Mouse (Mus musculus) kidney, postnatal 4 days (tissue): ENCODE data around the gene Defb21.

Source experiments
- DNase-seq, 2 experiments: peaks; one replicate each; pipeline ENCODE4 v3.0.0; 2021; ENCODE audit warnings: mixed read lengths in 2 of 2

Gene Defb21

DNA sequence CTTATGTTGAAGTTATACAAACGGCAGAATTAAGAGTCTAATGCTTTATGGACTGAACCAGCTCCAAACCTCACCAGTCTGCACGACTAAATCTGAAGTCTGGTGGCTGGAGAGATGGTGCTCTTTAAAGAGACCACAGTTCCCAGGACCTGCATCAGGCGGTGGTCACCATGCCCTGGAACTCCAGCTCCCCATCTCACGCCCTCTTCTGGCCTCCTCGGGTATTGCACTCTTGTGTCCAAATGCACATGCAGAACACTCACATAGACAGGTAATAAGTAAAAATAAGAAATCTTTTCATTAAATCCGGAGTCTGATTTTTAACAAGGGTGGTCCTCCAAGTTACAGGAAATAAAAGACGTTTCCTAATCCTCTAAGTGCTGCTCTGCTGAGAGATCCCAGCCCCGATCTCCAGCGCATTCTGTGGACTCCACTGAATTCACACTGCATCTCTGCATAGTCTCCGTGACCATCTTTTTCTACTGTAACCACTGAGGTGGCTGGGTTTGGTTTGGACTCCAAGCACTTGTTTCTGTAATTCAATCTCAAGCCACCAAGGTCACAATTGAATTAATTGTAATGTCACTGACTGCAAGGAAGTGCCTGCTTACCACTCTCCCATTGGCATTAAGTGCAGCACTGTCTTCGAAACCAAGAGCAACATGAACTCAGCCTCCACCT lies at the start of gene Defb21:
Defb21 (plus strand) TSS at position 631 of the 681 bp plus-strand sequence.
- peak; percentile 56 to 61 for DNase-seq

DNA sequence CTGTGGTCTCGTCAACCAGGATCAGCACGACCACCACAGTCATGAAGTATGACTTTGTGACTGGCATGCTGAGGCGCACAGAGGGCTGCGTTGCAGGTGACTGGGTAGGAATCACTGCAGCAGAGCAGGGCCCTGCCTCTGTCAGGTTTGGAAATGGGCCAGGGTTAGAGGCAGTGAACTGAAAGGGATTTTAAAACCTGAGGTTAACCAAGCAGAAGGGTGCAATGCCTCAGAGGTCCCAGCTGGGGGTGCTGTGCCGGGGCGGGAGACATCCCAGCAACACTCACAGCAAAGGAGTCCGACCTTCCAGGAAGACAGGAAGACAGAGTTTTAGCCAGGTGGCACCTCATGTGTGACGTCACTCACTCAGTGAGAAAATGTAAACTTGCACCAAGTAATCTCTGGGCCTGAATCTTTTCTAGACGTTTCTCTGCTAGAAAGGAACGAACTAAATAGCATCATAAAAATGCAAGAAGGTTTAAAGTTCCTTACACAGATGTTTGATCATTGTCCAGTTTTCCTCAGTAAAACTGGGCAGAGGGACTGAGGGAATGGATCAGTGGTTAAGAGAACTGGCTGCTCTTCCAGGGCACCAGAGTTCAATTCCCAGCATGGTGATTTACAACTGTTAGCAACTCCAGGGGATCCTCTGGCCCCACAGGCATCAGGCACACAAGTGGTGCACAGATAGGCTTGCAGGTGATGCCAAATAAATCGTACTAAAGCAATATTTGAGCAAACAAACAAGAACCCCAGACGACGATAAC lies 32.4 kb upstream of the Defb21 start, which contains the start of gene Defb29:
Defb29 (minus strand) TSS at position 155 of the 767 bp plus-strand sequence.
- DNase-seq, result peak; percentile 62 to 75

- DNase-seq, result no peak
Measured at GRCm38 (mm10) chr2:152541979-152542378, 30.6 kb upstream of the Defb21 start.

GRCm38 (mm10) chr2:152542897-152543296 lies 29.6 kb upstream of the Defb21 start:
- DNase-seq, result no peak

GRCm38 (mm10) chr2:152543478-152543877 lies 29.1 kb upstream of the Defb21 start:
- DNase-seq, result peak; percentile 24 to 36

GRCm38 (mm10) chr2:152544691-152545090 lies 27.9 kb upstream of the Defb21 start:
- peak; percentile 74 to 84 for DNase-seq

- no peak for DNase-seq
Measured at GRCm38 (mm10) chr2:152548124-152548523, 24.4 kb upstream of the Defb21 start.

GRCm38 (mm10) chr2:152553774-152554423 lies 18.6 kb upstream of the Defb21 start:
- DNase-seq, result peak; percentile 88 to 89

GRCm38 (mm10) chr2:152556655-152557054 lies 15.9 kb upstream of the Defb21 start:
- DNase-seq, result no peak

DNA sequence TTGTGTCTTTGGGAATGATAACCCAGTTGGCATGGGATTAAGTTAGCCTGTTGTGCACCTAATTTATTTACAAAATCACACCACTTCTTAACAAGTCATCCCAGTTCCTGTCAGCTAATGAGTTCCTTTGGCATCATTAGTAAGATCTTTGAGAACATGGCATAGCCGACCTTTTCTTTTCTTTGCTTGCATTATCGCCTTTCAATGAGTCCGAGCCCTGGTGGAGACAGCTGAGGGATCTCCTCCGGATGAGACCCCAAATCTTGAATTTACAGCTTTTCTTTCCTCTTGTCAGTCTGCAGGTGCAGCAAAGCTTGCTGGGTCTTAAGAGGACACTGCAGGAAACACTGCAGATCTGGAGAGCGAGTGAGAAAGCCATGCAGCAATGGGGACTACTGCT lies 3.5 kb upstream of the Defb21 start, which contains the start of gene Gm17416:
Gm17416 (plus strand) TSS at position 301 of the 400 bp plus-strand sequence.
- no peak for DNase-seq

GRCm38 (mm10) chr2:152569881-152570280 lies 2.7 kb upstream of the Defb21 start:
- no peak for DNase-seq

DNA sequence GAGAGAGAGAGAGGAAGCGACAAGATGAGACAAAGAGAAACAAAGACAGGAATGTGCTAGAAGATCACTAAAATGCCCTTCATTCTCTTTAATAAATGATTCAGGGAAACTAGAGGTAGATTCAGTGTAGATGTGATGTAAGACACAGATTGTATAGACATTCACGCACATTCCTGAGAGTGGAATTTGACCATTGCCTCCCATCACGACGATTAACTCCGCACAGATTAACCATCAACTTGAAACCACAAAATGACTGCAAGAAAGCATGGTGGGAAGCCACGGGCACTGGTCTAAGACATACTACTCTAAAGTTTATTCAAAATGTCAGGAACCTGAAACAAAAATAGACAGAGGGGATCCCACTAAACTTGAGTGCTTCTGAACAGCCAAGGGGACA lies 2.2 kb upstream of the Defb21 start:
- DNase-seq, result peak in 1 of 2 experiments; percentile 39

DNA sequence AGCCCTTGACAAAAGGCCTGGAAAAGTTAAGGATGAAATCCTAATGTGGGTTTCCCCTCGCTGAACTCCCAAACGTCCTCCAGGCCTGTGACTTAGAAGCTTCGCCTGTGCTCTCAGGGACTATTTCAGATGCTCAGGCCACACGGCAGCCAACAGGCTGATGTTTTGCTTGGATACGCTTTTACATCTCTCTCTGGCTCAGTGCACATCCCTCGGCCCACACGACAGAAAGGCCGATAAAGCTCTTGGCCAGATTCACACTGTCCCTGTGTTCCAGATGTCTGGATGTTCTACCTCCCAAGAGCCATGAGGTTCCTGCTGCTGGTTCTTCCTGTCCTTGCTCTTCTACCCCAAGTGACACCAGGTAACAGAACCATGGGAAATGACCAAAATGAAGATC lies 940 bp downstream of the Defb21 start:
- no peak for DNase-seq

GRCm38 (mm10) chr2:152580107-152580506 lies 7.6 kb downstream of the Defb21 start, which contains the start of gene Defb19:
Defb19 (minus strand) TSS chr2:152580312.
- no peak for DNase-seq

DNA sequence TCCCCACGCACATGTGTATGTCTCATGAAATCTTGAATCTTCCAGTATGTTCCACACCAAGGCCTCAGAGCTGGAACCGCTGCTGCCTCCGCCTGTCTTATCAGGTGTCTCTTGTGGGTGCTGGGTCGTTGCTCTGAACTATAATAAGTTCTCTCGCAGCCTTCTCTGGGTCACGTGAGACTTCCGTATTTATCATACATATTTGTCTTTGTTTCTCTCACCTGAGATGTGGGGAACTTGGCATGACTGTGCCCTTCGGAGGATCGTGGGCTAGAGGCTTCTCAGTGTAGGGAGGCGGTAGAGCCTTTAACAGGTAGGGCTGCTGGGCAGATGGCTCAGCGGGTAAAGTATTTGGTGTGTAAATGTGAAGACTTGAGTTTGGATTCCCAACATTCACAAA lies 8.1 kb downstream of the Defb21 start:
- DNase-seq, result no peak

DNA sequence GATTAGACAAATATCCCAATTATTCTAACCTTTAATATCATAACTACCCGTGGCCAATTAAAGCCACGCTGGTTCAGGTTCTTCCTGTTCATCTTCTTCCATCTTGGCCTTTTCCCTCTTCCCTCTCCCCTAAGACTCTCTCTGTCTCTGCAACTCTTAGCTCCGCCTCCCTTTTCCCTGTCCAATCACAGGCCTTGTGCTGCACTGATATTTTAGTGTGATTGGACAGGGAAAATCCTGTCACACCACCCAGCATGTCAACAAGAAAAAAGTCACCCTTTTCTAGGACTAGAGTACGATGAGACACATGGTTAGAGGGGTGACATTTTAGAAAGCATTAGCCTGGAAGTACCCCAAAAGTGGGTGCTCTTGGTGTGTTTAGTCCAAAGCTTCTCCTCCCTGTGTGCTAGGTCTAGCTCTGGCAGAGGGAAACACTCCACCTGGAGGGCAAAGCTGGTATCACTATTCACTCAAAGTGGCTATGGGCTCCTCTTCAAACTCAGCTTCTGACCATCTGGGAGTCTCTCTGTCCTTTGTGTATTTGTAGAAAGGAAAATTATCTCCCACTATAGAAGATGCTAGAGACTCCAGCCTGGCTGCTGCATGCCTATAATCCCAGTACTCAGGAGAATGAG lies 14.5 kb downstream of the Defb21 start:
- DNase-seq, result peak; percentile 26 to 41

- no peak for DNase-seq
Measured at GRCm38 (mm10) chr2:152588450-152588849, 15.9 kb downstream of the Defb21 start.

GRCm38 (mm10) chr2:152589021-152589420 lies 16.5 kb downstream of the Defb21 start:
- DNase-seq, result peak; percentile 18 to 46

DNA sequence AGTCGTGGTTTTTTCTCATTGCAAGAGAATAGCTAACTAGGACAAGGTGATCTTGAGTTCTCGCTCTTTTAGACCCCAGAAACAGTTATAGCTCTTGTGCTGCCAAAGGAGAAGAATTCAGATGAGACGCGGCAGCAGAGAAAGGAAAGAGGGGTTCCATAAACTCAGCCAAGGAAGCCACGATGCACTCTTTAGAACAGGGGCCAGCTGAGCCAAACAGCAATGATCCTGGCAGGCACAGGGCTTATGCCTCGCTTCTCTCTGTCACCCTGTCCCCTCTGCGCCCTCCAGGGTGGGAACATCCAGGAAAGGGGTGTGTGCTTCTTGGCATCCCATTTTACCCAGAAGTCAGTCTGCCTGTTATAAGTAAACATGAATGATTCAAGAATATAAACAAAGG lies 26.8 kb downstream of the Defb21 start, which contains the start of gene Defb45:
Defb45 (minus strand) TSS at position 101 of the 400 bp plus-strand sequence.
- no peak for DNase-seq

DNA sequence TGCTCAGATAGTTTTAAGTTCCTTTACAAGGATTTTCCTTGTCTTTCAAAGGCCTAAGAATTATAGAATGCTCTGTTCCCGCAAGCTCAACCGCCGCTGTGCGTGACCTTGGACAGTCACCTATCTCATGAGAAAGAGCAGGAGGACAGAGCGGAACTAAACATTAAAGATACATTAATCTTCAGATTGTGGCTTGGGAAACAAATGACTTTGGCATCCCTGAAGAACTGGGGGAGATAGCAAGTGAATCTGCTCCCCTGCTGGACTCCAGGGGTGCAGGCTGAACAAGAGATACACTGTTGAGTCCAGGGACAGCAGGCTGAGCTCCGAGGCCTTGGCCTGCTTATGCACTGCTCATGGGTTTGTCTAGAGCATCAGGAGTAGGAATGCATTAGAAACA lies 27.5 kb downstream of the Defb21 start:
- DNase-seq, result no peak

GRCm38 (mm10) chr2:152601275-152601960 lies 28.9 kb downstream of the Defb21 start:
- no peak for DNase-seq

DNA sequence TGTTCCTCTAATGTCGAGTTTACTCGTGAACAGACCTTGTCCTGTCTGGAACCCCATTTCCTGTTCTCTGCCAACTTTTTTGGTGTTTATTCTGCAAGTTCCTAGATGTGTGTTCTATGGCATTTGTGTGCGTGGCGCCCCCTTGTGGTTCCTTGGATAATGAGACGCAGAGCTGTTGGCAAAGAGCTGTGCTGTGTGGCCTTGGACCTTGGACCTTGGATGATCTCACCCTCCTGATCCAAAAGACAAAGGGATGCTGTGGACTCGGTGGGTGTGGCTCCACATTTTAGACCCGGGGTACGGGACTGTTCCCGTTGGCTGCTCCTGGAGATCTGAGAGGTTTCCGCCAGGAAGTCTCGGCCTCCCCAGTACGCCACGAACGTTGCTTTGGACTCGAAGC lies 31.5 kb downstream of the Defb21 start, which contains the start of gene Defb36:
Defb36 (plus strand) TSS at position 271 of the 400 bp plus-strand sequence.
- DNase-seq, result peak; percentile 63 to 74
